Mouse (Mus musculus) spleen, adult 2 months (tissue): ENCODE measurements around the gene Chpf. TPM values are rescaled to one million over a fixed set of nuclear protein-coding genes. Genes with fewer than 3 reads are reported as not detected.

Experiments used
- DNase-seq, 2 experiments: peaks; one replicate each; pipeline versions ENCODE4 v3.0.0 to v3.0.0-alpha.2; 2012 to 2021; ENCODE audit warnings: low spot score in 2 of 2, low read depth in 1 of 2
- H3K27ac ChIP-seq: fragments of 200-500 bp; 2 replicates; pipeline ENCODE4 v1.5.1; 2012; ENCODE audit warnings: low read length, inconsistent platforms; ENCODE audit not compliant: insufficient read depth
- H3K27me3 ChIP-seq: fragments of 200-500 bp; 2 replicates; pipeline ENCODE4 v1.6.1; 2012; ENCODE audit warnings: mild to moderate bottlenecking, moderate library complexity, low read length, inconsistent platforms; ENCODE audit not compliant: control insufficient read depth, insufficient read depth
- H3K36me3 ChIP-seq: fragments of 200-500 bp; 2 replicates; pipeline ENCODE4 v1.6.1; 2012; ENCODE audit warnings: mild to moderate bottlenecking, low read length, inconsistent platforms; ENCODE audit not compliant: control insufficient read depth, insufficient read depth
- H3K4me1 ChIP-seq: fragments of 200-500 bp; 2 replicates; pipeline ENCODE4 v1.6.1; 2011; ENCODE audit warnings: inconsistent platforms; ENCODE audit not compliant: control insufficient read depth, insufficient read depth, insufficient read length
- H3K4me3 ChIP-seq: fragments of 200-500 bp; 2 replicates; pipeline ENCODE4 v1.5.1; 2011; ENCODE audit warnings: mild to moderate bottlenecking, inconsistent platforms; ENCODE audit not compliant: insufficient read depth, insufficient read length; ENCODE audit errors: extremely low read depth
- CTCF ChIP-seq: fragments of 200-500 bp; IDR thresholded peaks from 2 replicates; pipeline ENCODE4 v1.5.1; 2011; ENCODE audit warnings: mild to moderate bottlenecking, inconsistent platforms; ENCODE audit not compliant: insufficient read depth, insufficient read length, insufficient replicate concordance; ENCODE audit errors: extremely low read depth
- POLR2A ChIP-seq: fragments of 200-500 bp; IDR thresholded peaks from 2 replicates; pipeline ENCODE4 v1.6.1; 2011; ENCODE audit warnings: low read depth, low read length, inconsistent platforms
- WGBS: fragments of 180-500 bp; shearing (Covaris S2); methylation state at CpG from one replicate; pipeline ENCODE4 v1.1.7; 2018; 5-methylcytosine and 5-hydroxymethylcytosine counted together
- polyA plus RNA-seq: library from polyadenylated mRNA; depleted of rRNA; stranded (reverse); fragments of >200 nt; gene quantifications from 2 replicates; pipeline ENCODE4 v1.2.3, GENCODE M21; 2012

Gene Chpf
- polyA plus RNA-seq, 1 experiment, result 30.4 TPM

DNA sequence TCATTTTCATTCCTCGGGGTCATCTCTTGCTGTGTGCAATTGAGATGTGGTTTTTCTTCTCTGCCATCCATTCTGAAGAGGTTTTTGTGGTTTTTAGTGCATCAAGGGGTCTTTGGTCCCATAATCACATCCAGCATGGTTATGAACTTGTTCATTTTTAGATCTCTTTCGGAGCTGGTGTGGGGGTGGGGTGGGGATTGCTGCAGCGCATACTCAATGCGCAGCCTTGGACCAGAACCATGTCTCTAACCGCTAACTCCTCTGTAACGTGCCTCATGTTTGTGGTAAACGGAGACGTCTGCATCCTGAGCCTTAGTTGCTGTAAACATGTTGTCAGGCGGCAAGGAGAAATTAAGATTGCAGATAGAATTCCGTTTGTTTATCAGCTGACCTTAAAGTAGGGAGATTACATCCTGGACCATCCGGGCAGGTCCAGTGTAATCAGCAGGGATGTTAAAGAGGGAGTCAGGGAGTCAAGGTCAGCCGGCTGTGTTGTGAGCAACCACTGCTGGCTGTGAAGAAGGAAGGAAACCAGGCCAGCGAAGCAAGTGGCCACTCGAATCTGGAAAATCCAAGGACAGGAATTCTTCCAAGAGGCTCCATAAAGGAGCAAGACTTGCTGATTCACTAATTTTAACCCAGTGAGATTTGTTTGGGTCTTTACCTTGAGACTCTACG is 37.7 kb upstream of the Chpf start:
- TF ChIP-seq POLR2A, result no peak
- TF ChIP-seq CTCF, result no peak
- Histone ChIP-seq H3K4me1 (peaks cover 3% of the 10 kb centered on the region; the same call in 1 of the 2 replicates), H3K27ac (no peak overlapping the region), H3K36me3 (no peaks in the 10 kb centered on the region), H3K27me3 (no peaks in the 10 kb centered on the region), H3K4me3 (no peak overlapping the region)
- WGBS, result 87% methylated on average over 15 of the region's 15 CpGs
- DNase-seq, result no peak

DNA sequence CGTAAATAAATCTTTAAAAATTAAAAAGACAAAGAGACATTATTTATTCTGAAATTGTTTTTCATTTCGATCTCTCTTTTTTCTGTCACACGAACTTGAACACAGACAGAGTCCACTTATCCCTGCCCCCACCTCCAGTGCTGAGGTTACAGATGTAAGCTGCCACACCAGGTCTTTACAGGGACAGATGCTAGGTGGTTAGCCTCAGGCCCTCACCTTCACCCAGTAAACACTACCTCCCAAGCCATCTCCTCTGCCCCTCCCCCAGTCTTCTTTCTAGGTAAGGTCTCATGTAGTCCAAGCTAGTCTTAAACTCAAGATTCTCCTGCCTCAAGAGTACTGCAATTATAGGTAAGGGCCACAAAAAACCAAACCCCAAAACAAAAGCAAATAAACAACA is 33.4 kb upstream of the Chpf start:
- no peaks in the 10 kb centered on the region for H3K36me3 ChIP-seq
- no peak overlapping the region for H3K4me3 ChIP-seq
- no peak overlapping the region for H3K27ac ChIP-seq
- 90% methylated on average over 3 of the region's 3 CpGs for WGBS
- no peaks in the 10 kb centered on the region for H3K4me1 ChIP-seq
- no peak for DNase-seq
- no peaks in the 10 kb centered on the region for H3K27me3 ChIP-seq
- TF ChIP-seq CTCF, result no peak
- no peak for TF ChIP-seq POLR2A

DNA sequence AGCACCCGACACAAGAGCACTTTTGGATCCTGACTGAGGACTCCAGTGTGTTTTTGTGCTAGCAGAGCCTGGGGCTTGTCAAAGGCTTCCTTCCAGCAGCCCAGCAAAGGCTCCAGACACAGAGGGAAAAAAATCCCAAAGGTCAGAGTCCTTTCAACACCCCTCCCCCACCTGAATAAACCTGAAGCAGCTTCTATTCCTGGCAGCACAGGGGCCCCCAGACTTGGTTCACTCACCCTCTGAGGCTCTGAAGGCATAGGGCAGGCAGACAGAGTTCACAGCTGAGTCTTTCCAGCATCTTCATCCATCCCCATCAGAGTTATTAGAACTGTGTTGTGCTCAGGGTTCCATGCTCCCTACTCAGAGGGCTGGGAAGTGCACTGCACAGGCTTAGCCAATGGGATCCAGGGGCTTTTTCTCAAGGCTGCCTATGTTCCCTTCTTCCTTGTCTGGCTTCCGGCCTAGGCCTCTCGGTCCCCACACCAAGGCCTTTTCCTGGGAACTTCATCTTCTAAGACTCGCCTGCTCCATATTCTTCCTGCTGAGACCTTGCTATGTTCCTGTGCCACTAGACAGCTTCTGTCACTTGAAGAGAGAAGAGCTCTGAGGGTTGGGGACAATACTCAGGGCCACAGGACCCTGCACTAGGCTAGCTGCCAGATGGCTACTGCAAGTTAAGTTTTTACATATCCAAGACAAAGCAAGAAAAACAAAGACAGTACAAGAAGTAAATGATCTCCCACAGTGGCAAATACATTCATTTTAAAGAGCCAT is 32.5 kb upstream of the Chpf start:
- no peak for DNase-seq
- Histone ChIP-seq H3K27me3 (no peaks in the 10 kb centered on the region), H3K36me3 (no peaks in the 10 kb centered on the region), H3K4me1 (no peaks in the 10 kb centered on the region), H3K4me3 (no peak overlapping the region), H3K27ac (no peak overlapping the region)
- WGBS, result 90% methylated on average over 4 of the region's 4 CpGs
- TF ChIP-seq CTCF (no peak), POLR2A (no peak)

GRCm38 (mm10) chr1:75510154-75510553 is 31.0 kb upstream of the Chpf start:
- no peak for TF ChIP-seq POLR2A
- no peak for DNase-seq
- 60% methylated on average over 5 of the region's 5 CpGs for WGBS
- Histone ChIP-seq H3K36me3 (no peaks in the 10 kb centered on the region), H3K4me1 (no peaks in the 10 kb centered on the region; the same call in 1 of the 2 replicates), H3K27ac (no peak overlapping the region), H3K27me3 (peaks cover 12% of the 10 kb centered on the region), H3K4me3 (no peak overlapping the region)

DNA sequence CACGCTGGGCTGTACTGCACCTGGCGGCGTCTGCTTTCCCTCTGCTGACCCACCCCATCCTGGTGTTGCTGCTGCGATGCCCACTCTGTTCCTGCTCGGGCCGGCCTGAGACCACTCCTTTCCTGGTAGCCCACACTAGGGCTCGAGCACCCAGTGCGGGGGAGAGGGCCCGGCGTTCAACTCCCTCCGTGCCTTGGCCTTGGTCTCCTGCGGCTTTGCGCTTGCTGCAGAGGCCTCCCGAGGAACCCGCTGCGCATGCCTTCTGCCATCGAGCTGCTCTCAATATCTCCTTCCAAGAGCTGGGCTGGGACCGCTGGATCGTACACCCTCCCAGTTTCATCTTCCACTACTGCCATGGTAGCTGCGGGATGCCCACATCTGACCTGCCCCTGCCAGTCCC is 30.5 kb upstream of the Chpf start:
- 87% methylated on average over 20 of the region's 20 CpGs for WGBS
- Histone ChIP-seq H3K36me3 (no peaks in the 10 kb centered on the region), H3K27ac (no peak overlapping the region), H3K4me3 (no peak overlapping the region), H3K4me1 (no peaks in the 10 kb centered on the region; the same call in 1 of the 2 replicates), H3K27me3 (peaks cover 13% of the 10 kb centered on the region)
- DNase-seq, result no peak
- TF ChIP-seq POLR2A (no peak), CTCF (no peak)

DNA sequence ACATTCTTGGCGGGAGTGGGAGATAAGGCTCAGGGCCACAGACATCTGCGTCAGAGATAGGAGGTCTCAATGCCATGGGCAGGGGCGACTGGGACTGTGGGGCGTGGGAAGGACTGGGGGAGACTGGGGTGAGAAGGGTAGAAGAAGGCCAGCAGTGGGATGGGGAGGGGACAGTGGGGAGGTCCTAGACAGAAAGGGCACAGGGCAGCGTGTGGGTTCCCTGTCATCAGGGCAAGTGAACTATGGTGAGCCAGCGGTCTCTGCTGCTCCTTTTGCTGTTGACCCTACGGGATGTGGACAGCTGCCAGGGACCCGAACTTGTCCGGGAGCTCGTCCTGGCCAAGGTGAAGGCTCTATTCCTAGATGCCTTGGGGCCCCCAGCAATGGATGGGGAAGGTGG is 27.9 kb upstream of the Chpf start, which contains the start of gene Inha:
TSS of gene Inha (plus strand) at position 72 of the 400 bp plus-strand sequence.
- H3K36me3 ChIP-seq, result no peaks in the 10 kb centered on the region
- no peak for DNase-seq
- H3K27me3 ChIP-seq, result peaks cover 13% of the 10 kb centered on the region
- peak within 1 kb of the TSS; percentile 16; the same call in 1 of the 2 replicates for H3K4me3 ChIP-seq
- 88% methylated on average over 10 of the region's 10 CpGs for WGBS
- TF ChIP-seq POLR2A, result no peak
- H3K27ac ChIP-seq, result no peak within 1 kb of the TSS
- no peaks in the 10 kb centered on the region; the same call in 1 of the 2 replicates for H3K4me1 ChIP-seq
